Mouse (Mus musculus) lung, adult 2 months (tissue): ENCODE measurements at regions not wholly inside any gene's neighbourhood (a gene's known extent, or its start where the extent isn't known, plus 50 kb on each side); places are given as distances from the start of the nearest gene placed in this dataset.

ENCODE experiments used
- CTCF ChIP-seq: fragments of 200-500 bp; IDR thresholded peaks from 2 replicates; pipeline ENCODE4 v1.5.1; 2011; ENCODE audit warnings: mild to moderate bottlenecking, low read length, control low read depth; ENCODE audit not compliant: insufficient read depth
- POLR2A ChIP-seq: fragments of 200-500 bp; IDR thresholded peaks from 2 replicates; pipeline ENCODE4 v1.6.1; 2011; ENCODE audit warnings: low read depth, mild to moderate bottlenecking, control low read depth, low read length, borderline replicate concordance; ENCODE audit errors: extremely low read depth

DNA sequence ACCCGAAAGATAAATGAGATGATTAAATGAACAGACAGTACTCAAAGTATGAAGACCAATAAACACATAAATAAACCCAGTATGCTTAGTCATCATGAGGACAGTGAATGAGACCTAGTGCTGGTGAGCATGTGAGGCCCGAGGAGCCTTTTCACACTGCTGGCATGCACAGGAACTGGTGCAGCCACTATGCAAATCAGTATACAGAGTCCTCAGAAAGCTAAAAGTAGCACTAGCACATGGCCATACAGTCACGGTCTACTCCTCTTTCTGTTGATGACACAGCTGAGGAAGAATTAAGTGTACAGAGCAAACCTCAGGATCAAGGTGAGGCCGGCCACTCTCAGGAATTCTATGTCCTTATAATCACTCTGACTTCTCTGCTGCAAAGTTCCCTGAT lies 154.1 kb upstream of the Slc7a14 start:
- TF ChIP-seq POLR2A: no peak
- TF ChIP-seq CTCF: no peak
